Mouse (Mus musculus): ENCODE results near the gene Gm11938. TPM values are rescaled to one million over a fixed set of nuclear protein-coding genes. Genes with fewer than 3 reads are reported as not detected.

The Gm11938 gene
- polyA plus RNA-seq, 1 experiment: not detected

- Histone ChIP-seq H3K27ac (ENCODE audit: insufficient read depth, low read depth, low read length) (no peak overlapping the region), H3K4me3 (ENCODE audit: insufficient read depth, low read depth, low read length) (no peak overlapping the region), H3K4me1 (ENCODE audit: control insufficient read depth, insufficient read depth, low read length) (no peaks in the 10 kb centered on the region)
- TF ChIP-seq CTCF (IDR thresholded peaks at IDR 0.05; ENCODE audit: insufficient read depth, low read depth, low read length) (no peak), POLR2A (IDR thresholded peaks at IDR 0.05; ENCODE audit: insufficient read depth, low read depth, low read length) (no peak)
- WGBS: 93% methylated on average over 3 of the region's 3 CpGs
Measured at GRCm38 (mm10) chr11:99557976-99558745, 44.9 kb downstream of the Gm11938 start.

GRCm38 (mm10) chr11:99556753-99557152 lies 46.4 kb downstream of the Gm11938 start, which contains the start of gene Krtap3-2:
Gene Krtap3-2, minus strand, starts transcription at chr11:99556853.
- 80% methylated on average over 2 of the region's 2 CpGs for WGBS
- TF ChIP-seq CTCF (IDR thresholded peaks at IDR 0.05; ENCODE audit: insufficient read depth, low read depth, low read length): no peak
- TF ChIP-seq POLR2A (IDR thresholded peaks at IDR 0.05; ENCODE audit: insufficient read depth, low read depth, low read length): no peak
- Histone ChIP-seq H3K4me3 (ENCODE audit: insufficient read depth, low read depth, low read length) (no peak within 1 kb of the TSS), H3K4me1 (ENCODE audit: control insufficient read depth, insufficient read depth, low read length) (no peaks in the 10 kb centered on the region), H3K27ac (ENCODE audit: insufficient read depth, low read depth, low read length) (no peak within 1 kb of the TSS)

- Histone ChIP-seq H3K27ac (ENCODE audit: insufficient read depth, low read depth, low read length) (no peak overlapping the region), H3K4me3 (ENCODE audit: insufficient read depth, low read depth, low read length) (no peak overlapping the region), H3K4me1 (ENCODE audit: control insufficient read depth, insufficient read depth, low read length) (no peaks in the 10 kb centered on the region)
- 88% methylated on average over 2 of the region's 2 CpGs for WGBS
- TF ChIP-seq POLR2A (IDR thresholded peaks at IDR 0.05; ENCODE audit: insufficient read depth, low read depth, low read length) (no peak), CTCF (IDR thresholded peaks at IDR 0.05; ENCODE audit: insufficient read depth, low read depth, low read length) (no peak)
Measured at GRCm38 (mm10) chr11:99556195-99556594, 46.9 kb downstream of the Gm11938 start.

Other genes starting within 250 kb of the Gm11938 start
- gene Krt28, start 228.4 kb downstream of the Gm11938 start, polyA plus RNA-seq (2012; ENCODE audit: insufficient read depth, insufficient read length, low replicate concordance, missing spikeins): not detected in 2 replicates
- not detected in 2 replicates for gene Krt10, start 213.9 kb downstream of the Gm11938 start, polyA plus RNA-seq (2012; ENCODE audit: insufficient read depth, insufficient read length, low replicate concordance, missing spikeins)
- gene Krt12, start 181.0 kb downstream of the Gm11938 start, polyA plus RNA-seq (2012; ENCODE audit: insufficient read depth, insufficient read length, low replicate concordance, missing spikeins): not detected in 2 replicates
- not detected in 2 replicates for gene Krt20, start 165.2 kb downstream of the Gm11938 start, polyA plus RNA-seq (2012; ENCODE audit: insufficient read depth, insufficient read length, low replicate concordance, missing spikeins)
- not detected in 2 replicates for gene Krt23, start 110.2 kb downstream of the Gm11938 start, polyA plus RNA-seq (2012; ENCODE audit: insufficient read depth, insufficient read length, low replicate concordance, missing spikeins)
- not detected in 2 replicates for gene Krt39, start 82.0 kb downstream of the Gm11938 start, polyA plus RNA-seq (2012; ENCODE audit: insufficient read depth, insufficient read length, low replicate concordance, missing spikeins)
- not detected in 2 replicates for gene Krt40, start 60.1 kb downstream of the Gm11938 start, polyA plus RNA-seq (2012; ENCODE audit: insufficient read depth, insufficient read length, low replicate concordance, missing spikeins)
- not detected in 2 replicates for gene Krtap3-3, start 52.4 kb downstream of the Gm11938 start, polyA plus RNA-seq (2012; ENCODE audit: insufficient read depth, insufficient read length, low replicate concordance, missing spikeins)
- not detected in 2 replicates for gene Krtap3-2, start 46.5 kb downstream of the Gm11938 start, polyA plus RNA-seq (2012; ENCODE audit: insufficient read depth, insufficient read length, low replicate concordance, missing spikeins)
- gene Gm11939, start 43.8 kb downstream of the Gm11938 start, polyA plus RNA-seq (2012; ENCODE audit: insufficient read depth, insufficient read length, low replicate concordance, missing spikeins): not detected in 2 replicates
- not detected in 2 replicates for gene Krtap3-1, start 36.7 kb downstream of the Gm11938 start, polyA plus RNA-seq (2012; ENCODE audit: insufficient read depth, insufficient read length, low replicate concordance, missing spikeins)
- not detected in 2 replicates for gene Krtap1-5, start 22.3 kb downstream of the Gm11938 start, polyA plus RNA-seq (2012; ENCODE audit: insufficient read depth, insufficient read length, low replicate concordance, missing spikeins)
- gene Krtap1-4, start 19.7 kb downstream of the Gm11938 start, polyA plus RNA-seq (2012; ENCODE audit: insufficient read depth, insufficient read length, low replicate concordance, missing spikeins): not detected in 2 replicates
- not detected in 2 replicates for gene Krtap1-3, start 12.0 kb downstream of the Gm11938 start, polyA plus RNA-seq (2012; ENCODE audit: insufficient read depth, insufficient read length, low replicate concordance, missing spikeins)
- gene Krtap9-3, start 5.2 kb downstream of the Gm11938 start, polyA plus RNA-seq (2012; ENCODE audit: insufficient read depth, insufficient read length, low replicate concordance, missing spikeins): not detected in 2 replicates
- not detected in 2 replicates for gene Gm11937, start 6.9 kb upstream of the Gm11938 start, polyA plus RNA-seq (2012; ENCODE audit: insufficient read depth, insufficient read length, low replicate concordance, missing spikeins)
- gene Krtap2-4, start 11.5 kb upstream of the Gm11938 start, polyA plus RNA-seq (2012; ENCODE audit: insufficient read depth, insufficient read length, low replicate concordance, missing spikeins): not detected in 2 replicates
- not detected in 2 replicates for gene Gm11562, start 17.1 kb upstream of the Gm11938 start, polyA plus RNA-seq (2012; ENCODE audit: insufficient read depth, insufficient read length, low replicate concordance, missing spikeins)
- not detected in 2 replicates for gene Krtap4-1, start 24.9 kb upstream of the Gm11938 start, polyA plus RNA-seq (2012; ENCODE audit: insufficient read depth, insufficient read length, low replicate concordance, missing spikeins)
- not detected in 2 replicates for gene Krtap4-2, start 31.8 kb upstream of the Gm11938 start, polyA plus RNA-seq (2012; ENCODE audit: insufficient read depth, insufficient read length, low replicate concordance, missing spikeins)
- not detected in 2 replicates for gene Krtap4-7, start 40.8 kb upstream of the Gm11938 start, polyA plus RNA-seq (2012; ENCODE audit: insufficient read depth, insufficient read length, low replicate concordance, missing spikeins)
- gene Gm11555, start 46.9 kb upstream of the Gm11938 start, polyA plus RNA-seq (2012; ENCODE audit: insufficient read depth, insufficient read length, low replicate concordance, missing spikeins): not detected in 2 replicates
- not detected in 2 replicates for gene Gm11563, start 55.7 kb upstream of the Gm11938 start, polyA plus RNA-seq (2012; ENCODE audit: insufficient read depth, insufficient read length, low replicate concordance, missing spikeins)
- not detected in 2 replicates for gene Krtap4-6, start 62.7 kb upstream of the Gm11938 start, polyA plus RNA-seq (2012; ENCODE audit: insufficient read depth, insufficient read length, low replicate concordance, missing spikeins)
- gene Gm14190, start 87.4 kb upstream of the Gm11938 start, polyA plus RNA-seq (2012; ENCODE audit: insufficient read depth, insufficient read length, low replicate concordance, missing spikeins): not detected in 2 replicates
- gene Gm14180, start 131.0 kb upstream of the Gm11938 start, polyA plus RNA-seq (2012; ENCODE audit: insufficient read depth, insufficient read length, low replicate concordance, missing spikeins): not detected in 2 replicates
- gene Gm11595, start 169.6 kb upstream of the Gm11938 start, polyA plus RNA-seq (2012; ENCODE audit: insufficient read depth, insufficient read length, low replicate concordance, missing spikeins): not detected in 2 replicates
- gene Krtap4-8, start 177.4 kb upstream of the Gm11938 start, polyA plus RNA-seq (2012; ENCODE audit: insufficient read depth, insufficient read length, low replicate concordance, missing spikeins): not detected in 2 replicates
- gene Krtap4-9, start 181.9 kb upstream of the Gm11938 start, polyA plus RNA-seq (2012; ENCODE audit: insufficient read depth, insufficient read length, low replicate concordance, missing spikeins): not detected in 2 replicates
- gene Gm11596, start 190.2 kb upstream of the Gm11938 start, polyA plus RNA-seq (2012; ENCODE audit: insufficient read depth, insufficient read length, low replicate concordance, missing spikeins): not detected in 2 replicates
- not detected in 2 replicates for gene Gm11569, start 195.6 kb upstream of the Gm11938 start, polyA plus RNA-seq (2012; ENCODE audit: insufficient read depth, insufficient read length, low replicate concordance, missing spikeins)
- not detected in 2 replicates for gene Gm11554, start 201.1 kb upstream of the Gm11938 start, polyA plus RNA-seq (2012; ENCODE audit: insufficient read depth, insufficient read length, low replicate concordance, missing spikeins)
- not detected in 2 replicates for gene Krtap4-13, start 206.6 kb upstream of the Gm11938 start, polyA plus RNA-seq (2012; ENCODE audit: insufficient read depth, insufficient read length, low replicate concordance, missing spikeins)
- gene Gm11564, start 212.4 kb upstream of the Gm11938 start, polyA plus RNA-seq (2012; ENCODE audit: insufficient read depth, insufficient read length, low replicate concordance, missing spikeins): not detected in 2 replicates
- not detected in 2 replicates for gene 2300003K06Rik, start 234.8 kb upstream of the Gm11938 start, polyA plus RNA-seq (2012; ENCODE audit: insufficient read depth, insufficient read length, low replicate concordance, missing spikeins)
- not detected in 2 replicates for gene Krtap4-16, start 248.3 kb upstream of the Gm11938 start, polyA plus RNA-seq (2012; ENCODE audit: insufficient read depth, insufficient read length, low replicate concordance, missing spikeins)

Measured in olfactory bulb, adult 2 months (tissue).